Mouse (Mus musculus) erythroblast, embryonic 14.5 days (primary cell): Measurements from ENCODE around the gene Gm45716.

Source experiments
- GATA1 ChIP-seq: IDR thresholded peaks from 2 replicates; pipeline ENCODE4 v1.6.1; 2012; ENCODE audit warnings: low read length, inconsistent platforms, mixed read lengths
- TAL1 ChIP-seq: IDR thresholded peaks from 3 replicates; pipeline ENCODE4 v1.6.1; 2012; ENCODE audit warnings: low read length, inconsistent platforms, mixed read lengths

DNA sequence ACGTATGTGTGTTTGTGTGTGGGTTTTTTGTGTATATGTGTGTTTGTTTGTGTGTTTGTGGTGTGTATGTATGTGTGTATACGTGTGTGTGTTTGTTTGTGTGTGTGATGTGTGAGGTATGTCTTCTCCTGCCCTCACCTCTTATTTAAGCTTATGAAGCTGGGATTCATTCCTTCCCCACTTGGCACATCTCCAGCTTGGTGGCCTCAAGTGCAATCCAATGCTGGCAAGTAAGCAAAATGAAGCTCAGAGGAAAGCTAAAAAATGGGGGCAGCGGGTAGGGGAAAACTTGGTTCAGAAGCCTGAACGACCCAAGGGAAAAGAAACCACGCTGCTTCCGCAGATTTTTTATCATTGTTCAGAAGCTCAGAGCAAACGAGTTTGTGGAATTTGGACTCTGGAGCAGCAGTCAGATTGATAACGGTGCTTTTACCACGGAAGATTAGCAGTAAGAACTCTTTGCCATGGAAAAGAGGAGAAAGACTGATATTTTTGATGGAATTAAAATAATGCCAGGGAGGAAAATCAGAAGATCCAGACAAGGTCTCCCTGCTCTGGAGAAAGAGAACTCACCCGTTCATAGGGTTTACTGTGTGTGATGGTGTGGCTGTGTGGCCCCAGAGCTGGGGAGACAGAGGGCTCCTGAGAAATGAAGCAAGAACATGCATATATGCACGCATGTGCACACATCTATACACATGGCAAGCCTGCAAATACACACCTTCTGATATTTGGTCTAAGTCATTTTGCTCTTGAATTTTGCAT lies 8.5 kb downstream of the Gm45716 start:
- TF ChIP-seq TAL1 (no peak), GATA1 (no peak)
